Mouse (Mus musculus): ENCODE measurements at regions not wholly inside any gene's neighbourhood (a gene's known extent, or its start where the extent isn't known, plus 50 kb on each side); places are given as distances from the start of the nearest gene placed in this dataset.

- ATAC-seq (ENCODE audit: low FRiP score, low read depth) (no peak), DNase-seq (ENCODE audit: low spot score) (no peak)
- Histone ChIP-seq H3K27me3 (ENCODE audit: control insufficient read depth, insufficient read depth, low read length) (no peaks in the 10 kb centered on the region), H3K4me3 (replicated peaks; ENCODE audit: low read length) (no peak overlapping the region), H3K4me2 (replicated peaks; ENCODE audit: low read depth, low read length, severe bottlenecking) (no peak overlapping the region), H3K27ac (replicated peaks; ENCODE audit: low read depth, low read length) (no peak overlapping the region), H3K4me1 (ENCODE audit: control insufficient read depth, insufficient read depth, low read length) (no peaks in the 10 kb centered on the region), H3K9ac (ENCODE audit: low read depth, low read length, severe bottlenecking) (no peak overlapping the region), H3K9me3 (ENCODE audit: control insufficient read depth, low read length) (no peaks in the 10 kb centered on the region), H3K36me3 (ENCODE audit: control insufficient read depth, insufficient read depth, low read length) (no peaks in the 10 kb centered on the region)
- TF ChIP-seq POLR2A (IDR thresholded peaks at IDR 0.05; ENCODE audit: borderline replicate concordance, extremely low read depth, insufficient read depth, insufficient read length), result no peak
- 68% methylated on average over 1 of the region's 1 CpGs for WGBS
Measured at GRCm38 (mm10) chr5:29927594-29927993, 85.3 kb upstream of the Il6 start.

GRCm38 (mm10) chr5:29929381-29929780 lies 83.5 kb upstream of the Il6 start:
- Histone ChIP-seq H3K27me3 (ENCODE audit: control insufficient read depth, insufficient read depth, low read length) (no peaks in the 10 kb centered on the region), H3K9me3 (ENCODE audit: control insufficient read depth, low read length) (no peaks in the 10 kb centered on the region), H3K9ac (ENCODE audit: low read depth, low read length, severe bottlenecking) (no peak overlapping the region), H3K36me3 (ENCODE audit: control insufficient read depth, insufficient read depth, low read length) (no peaks in the 10 kb centered on the region), H3K4me3 (replicated peaks; ENCODE audit: low read length) (no peak overlapping the region), H3K4me1 (ENCODE audit: control insufficient read depth, insufficient read depth, low read length) (no peaks in the 10 kb centered on the region), H3K27ac (replicated peaks; ENCODE audit: low read depth, low read length) (no peak overlapping the region), H3K4me2 (replicated peaks; ENCODE audit: low read depth, low read length, severe bottlenecking) (no peak overlapping the region)
- DNase-seq (ENCODE audit: low spot score) (no peak), ATAC-seq (ENCODE audit: low FRiP score, low read depth) (no peak)
- WGBS, result 89% methylated on average over 2 of the region's 2 CpGs
- TF ChIP-seq POLR2A (IDR thresholded peaks at IDR 0.05; ENCODE audit: borderline replicate concordance, extremely low read depth, insufficient read depth, insufficient read length), result no peak

GRCm38 (mm10) chr5:29947225-29947624 lies 65.7 kb upstream of the Il6 start:
- no peaks in the 10 kb centered on the region for H3K27me3 ChIP-seq (ENCODE audit: control insufficient read depth, insufficient read depth, low read length)
- H3K4me1 ChIP-seq (ENCODE audit: control insufficient read depth, insufficient read depth, low read length), result no peaks in the 10 kb centered on the region
- H3K9me3 ChIP-seq (ENCODE audit: control insufficient read depth, low read length), result no peaks in the 10 kb centered on the region
- TF ChIP-seq POLR2A (IDR thresholded peaks at IDR 0.05; ENCODE audit: borderline replicate concordance, extremely low read depth, insufficient read depth, insufficient read length), result no peak
- H3K4me3 ChIP-seq (replicated peaks; ENCODE audit: low read length), result no peak overlapping the region
- H3K36me3 ChIP-seq (ENCODE audit: control insufficient read depth, insufficient read depth, low read length), result no peaks in the 10 kb centered on the region
- no peak overlapping the region for H3K9ac ChIP-seq (ENCODE audit: low read depth, low read length, severe bottlenecking)
- no peak for DNase-seq (ENCODE audit: low spot score)
- ATAC-seq (ENCODE audit: low FRiP score, low read depth), result no peak
- H3K27ac ChIP-seq (replicated peaks; ENCODE audit: low read depth, low read length), result no peak overlapping the region
- 42% methylated on average over 2 of the region's 2 CpGs for WGBS
- no peak overlapping the region for H3K4me2 ChIP-seq (replicated peaks; ENCODE audit: low read depth, low read length, severe bottlenecking)

DNA sequence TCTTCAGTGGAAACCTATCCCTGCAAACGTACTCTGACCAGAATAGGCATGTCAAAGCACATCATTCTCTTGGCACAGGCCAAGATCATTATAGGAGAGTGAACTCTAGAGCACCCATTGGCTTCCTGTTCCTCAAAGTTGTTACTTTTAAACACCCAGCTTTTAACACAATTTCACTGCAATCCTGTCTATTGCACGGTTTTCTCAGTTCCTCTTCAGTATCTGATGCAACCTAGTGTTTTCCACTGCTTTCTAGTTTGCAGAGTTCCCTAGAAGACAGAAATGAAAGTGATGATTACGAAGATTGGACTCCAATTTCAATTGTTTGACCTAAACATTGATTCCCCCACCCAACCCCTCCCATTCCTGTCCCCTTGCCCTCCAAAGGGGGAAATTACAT lies 64.8 kb upstream of the Il6 start:
- no peak for TF ChIP-seq POLR2A (IDR thresholded peaks at IDR 0.05; ENCODE audit: borderline replicate concordance, extremely low read depth, insufficient read depth, insufficient read length)
- ATAC-seq (ENCODE audit: low FRiP score, low read depth), result no peak
- Histone ChIP-seq H3K27ac (replicated peaks; ENCODE audit: low read depth, low read length) (no peak overlapping the region), H3K4me1 (ENCODE audit: control insufficient read depth, insufficient read depth, low read length) (no peaks in the 10 kb centered on the region), H3K36me3 (ENCODE audit: control insufficient read depth, insufficient read depth, low read length) (no peaks in the 10 kb centered on the region), H3K4me3 (replicated peaks; ENCODE audit: low read length) (no peak overlapping the region), H3K4me2 (replicated peaks; ENCODE audit: low read depth, low read length, severe bottlenecking) (no peak overlapping the region), H3K9me3 (ENCODE audit: control insufficient read depth, low read length) (no peaks in the 10 kb centered on the region), H3K27me3 (ENCODE audit: control insufficient read depth, insufficient read depth, low read length) (no peaks in the 10 kb centered on the region), H3K9ac (ENCODE audit: low read depth, low read length, severe bottlenecking) (no peak overlapping the region)
- WGBS, result 67% methylated on average over 3 of the region's 3 CpGs
- DNase-seq (ENCODE audit: low spot score), result no peak

DNA sequence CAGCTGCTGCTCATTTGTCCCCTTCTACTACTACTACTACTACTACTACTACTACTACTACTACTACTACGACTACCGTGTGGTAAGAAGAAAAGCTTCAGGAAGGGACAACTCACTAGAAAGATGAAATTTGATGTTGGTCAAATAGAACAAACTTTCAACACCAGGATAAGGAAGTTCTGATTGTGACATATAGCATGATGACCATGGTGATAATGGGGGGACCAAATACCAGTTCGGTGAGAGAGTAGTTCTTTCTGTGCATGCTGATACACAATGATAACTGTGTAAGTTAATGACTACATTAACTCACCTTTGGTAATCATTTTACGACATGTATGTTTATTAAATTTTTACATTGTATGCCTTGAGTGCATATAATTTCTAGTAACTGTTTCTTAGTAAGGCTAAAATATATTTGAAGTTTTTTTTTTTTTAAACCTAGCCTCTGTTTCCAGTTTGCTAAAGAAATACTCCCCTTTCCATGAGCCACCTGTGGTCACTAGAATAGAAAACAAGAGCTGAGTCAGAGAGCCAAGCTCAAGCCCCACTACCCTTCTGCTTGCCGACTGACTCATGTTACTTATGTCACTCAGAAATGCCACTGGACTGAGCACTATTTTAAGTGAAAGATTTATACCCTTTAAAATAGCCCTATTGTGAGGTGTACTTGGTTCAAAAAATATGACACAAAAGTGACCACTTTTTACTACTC lies 62.3 kb upstream of the Il6 start:
- Histone ChIP-seq H3K9me3 (ENCODE audit: control insufficient read depth, low read length) (no peaks in the 10 kb centered on the region), H3K36me3 (ENCODE audit: control insufficient read depth, insufficient read depth, low read length) (no peaks in the 10 kb centered on the region), H3K27me3 (ENCODE audit: control insufficient read depth, insufficient read depth, low read length) (no peaks in the 10 kb centered on the region), H3K9ac (ENCODE audit: low read depth, low read length, severe bottlenecking) (no peak overlapping the region), H3K27ac (replicated peaks; ENCODE audit: low read depth, low read length) (no peak overlapping the region), H3K4me3 (replicated peaks; ENCODE audit: low read length) (no peak overlapping the region), H3K4me2 (replicated peaks; ENCODE audit: low read depth, low read length, severe bottlenecking) (no peak overlapping the region), H3K4me1 (ENCODE audit: control insufficient read depth, insufficient read depth, low read length) (no peaks in the 10 kb centered on the region)
- TF ChIP-seq POLR2A (IDR thresholded peaks at IDR 0.05; ENCODE audit: borderline replicate concordance, extremely low read depth, insufficient read depth, insufficient read length), result no peak
- 80% methylated on average over 5 of the region's 5 CpGs for WGBS
- ATAC-seq (ENCODE audit: low FRiP score, low read depth) (no peak), DNase-seq (ENCODE audit: low spot score) (no peak)

All from limb, embryonic 14.5 days (tissue).